Mouse (Mus musculus) MEL-GATA-1-ER (cell line): ENCODE results near the gene Lrrc4.

Experiments
- DNase-seq: peaks from one replicate; pipeline ENCODE4 v3.0.0-alpha.2; 2012; ENCODE audit warnings: low read depth; ENCODE audit errors: extremely low read depth

The Lrrc4 gene

GRCm38 (mm10) chr6:28678896-28679295 is 152.7 kb downstream of the Lrrc4 start:
- peak; percentile 15 for DNase-seq

DNA sequence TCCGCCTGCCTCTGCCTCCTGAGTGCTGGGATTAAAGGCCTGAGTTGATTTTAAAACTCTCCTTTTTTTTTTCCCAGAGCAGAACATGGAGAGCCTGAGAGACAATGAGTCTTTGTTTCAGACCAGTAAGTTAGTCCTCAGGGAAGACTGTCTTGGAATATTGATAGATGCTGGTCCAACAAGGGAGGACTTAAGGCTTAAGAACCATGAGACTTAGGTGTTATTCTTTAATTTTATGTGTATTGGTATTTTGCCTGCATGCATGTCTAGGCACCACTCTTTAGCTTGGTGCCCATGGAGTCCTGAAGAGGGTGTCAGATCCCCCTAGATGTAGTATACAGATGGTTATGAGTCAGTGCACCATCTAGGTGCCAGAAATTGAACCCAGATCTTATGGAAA is 156.9 kb downstream of the Lrrc4 start:
- no peak for DNase-seq

GRCm38 (mm10) chr6:28672388-28672787 is 159.2 kb downstream of the Lrrc4 start:
- DNase-seq, result no peak

DNA sequence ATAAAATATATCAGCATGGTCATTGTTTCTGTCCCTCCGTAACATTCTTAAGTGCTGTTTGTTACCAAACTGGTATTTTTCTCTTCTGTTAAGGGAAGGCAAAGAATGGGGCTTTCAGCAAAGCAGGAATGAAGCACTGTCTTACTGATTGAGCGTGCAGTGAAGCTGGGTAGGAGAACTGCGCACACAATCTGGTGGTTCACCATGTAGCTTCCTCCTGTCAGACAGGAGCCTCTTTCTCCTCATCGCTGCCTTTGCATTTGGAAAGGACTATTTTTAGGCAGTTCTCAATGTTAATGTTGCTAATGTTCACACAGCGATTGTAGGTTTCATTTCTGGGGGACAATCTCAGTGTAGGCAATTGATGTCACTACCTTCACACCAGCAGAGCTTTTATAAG is 162.3 kb downstream of the Lrrc4 start:
- DNase-seq, result no peak

GRCm38 (mm10) chr6:28667586-28667985 is 164.0 kb downstream of the Lrrc4 start:
- DNase-seq, result no peak

DNA sequence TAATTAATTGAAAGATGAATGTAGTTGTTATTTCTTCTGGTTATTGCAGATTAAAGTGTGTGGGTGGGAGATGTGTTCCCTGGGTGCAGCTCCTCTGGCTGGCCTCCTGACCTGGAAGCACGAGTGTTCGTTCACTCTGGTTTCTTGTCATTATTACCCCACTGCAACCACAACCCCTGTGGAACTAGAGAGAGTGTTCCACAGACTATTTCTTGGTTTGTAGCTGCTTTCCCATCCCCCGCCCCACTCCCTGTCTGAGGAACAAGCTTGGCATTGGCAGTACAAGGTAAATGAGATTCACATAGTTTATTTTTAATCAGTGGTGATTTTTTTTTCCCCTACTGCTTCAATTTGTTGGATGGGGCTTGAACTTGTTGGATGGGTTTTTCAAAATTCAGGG is 166.8 kb downstream of the Lrrc4 start:
- no peak for DNase-seq

- DNase-seq, result no peak
Observed at GRCm38 (mm10) chr6:28663670-28664069, 167.9 kb downstream of the Lrrc4 start.

GRCm38 (mm10) chr6:28663004-28663403 is 168.5 kb downstream of the Lrrc4 start:
- DNase-seq, result no peak

GRCm38 (mm10) chr6:28656511-28656910 is 175.0 kb downstream of the Lrrc4 start:
- DNase-seq, result no peak

DNA sequence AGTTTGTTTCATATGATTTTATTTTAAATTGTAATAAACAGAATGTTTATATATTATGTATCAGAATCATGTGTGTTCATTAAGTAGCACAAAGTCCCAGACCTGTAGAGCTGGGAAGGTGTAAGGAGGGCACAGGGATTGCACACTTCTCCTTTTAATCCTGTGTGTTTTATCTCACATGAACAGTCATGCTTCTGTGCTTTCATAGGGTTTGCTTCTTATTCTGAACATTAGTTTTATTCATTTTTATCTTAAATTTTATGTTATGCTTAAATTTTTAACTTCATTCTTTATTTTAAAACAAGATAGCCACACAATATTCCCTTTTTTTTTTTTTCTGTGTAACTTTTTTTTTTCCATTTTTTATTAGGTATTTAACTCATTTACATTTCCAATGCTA is 186.3 kb downstream of the Lrrc4 start:
- peak; percentile 36 for DNase-seq

DNA sequence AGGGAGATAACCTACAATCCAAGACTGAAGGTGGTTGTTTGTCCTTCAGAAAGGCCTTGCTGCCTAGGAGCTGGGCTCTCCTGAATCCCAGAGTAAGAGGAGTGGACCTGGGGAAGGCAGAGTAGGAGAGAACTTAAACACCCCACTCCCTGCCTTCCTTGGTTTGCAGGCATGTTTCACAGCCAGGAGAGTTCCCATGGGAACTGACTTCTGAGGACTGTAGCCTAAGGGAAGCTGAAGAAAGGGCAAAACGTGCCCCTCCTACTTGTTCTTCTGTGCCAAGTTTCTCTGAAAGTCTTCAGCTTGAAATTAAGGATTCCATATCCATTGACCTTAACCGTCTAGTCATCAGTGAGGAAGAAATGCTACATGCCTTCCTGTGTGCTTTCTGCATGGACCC is 188.6 kb downstream of the Lrrc4 start:
- DNase-seq, result no peak

DNA sequence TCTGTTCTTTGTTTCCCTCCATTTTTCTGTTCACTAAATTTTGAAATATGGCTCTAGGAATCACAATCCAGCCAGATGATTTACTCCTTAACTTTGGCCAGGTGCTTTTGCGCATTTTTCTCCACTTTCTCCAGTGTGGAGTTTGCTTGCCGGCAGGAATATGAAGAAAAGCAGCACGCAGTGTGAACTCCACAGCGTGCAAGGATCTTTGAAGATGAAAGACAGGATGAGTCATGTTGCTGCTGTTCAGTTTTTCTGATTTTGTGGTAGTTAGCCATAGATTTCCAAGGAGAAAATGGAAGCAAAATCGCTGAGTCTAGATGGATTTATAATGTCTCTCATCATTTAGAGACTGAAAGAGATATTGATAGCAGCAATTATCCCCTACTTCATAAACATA is 191.5 kb downstream of the Lrrc4 start:
- DNase-seq, result no peak

- no peak for DNase-seq
Observed at GRCm38 (mm10) chr6:28635531-28636348, 195.8 kb downstream of the Lrrc4 start.

DNA sequence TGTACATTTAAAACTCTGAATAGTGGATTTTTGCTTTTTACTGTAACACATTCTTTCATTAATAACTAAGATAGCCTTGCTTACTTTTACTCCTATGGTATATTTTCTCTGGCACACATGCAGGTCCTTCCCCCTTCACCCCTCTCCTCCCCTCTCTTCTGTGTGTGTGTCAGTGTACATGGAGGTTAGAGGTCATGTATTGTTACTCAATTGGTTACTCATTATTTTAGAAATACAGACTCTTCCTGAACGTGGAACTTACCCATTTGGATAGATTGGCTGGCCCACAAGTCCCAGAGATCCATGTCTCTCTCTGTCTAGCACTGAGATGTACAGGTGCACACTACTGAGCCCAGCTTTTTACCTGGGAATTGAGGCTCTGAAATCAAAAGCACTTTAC is 196.5 kb downstream of the Lrrc4 start:
- DNase-seq, result no peak

- no peak for DNase-seq
Observed at GRCm38 (mm10) chr6:28633656-28634055, 197.9 kb downstream of the Lrrc4 start.

GRCm38 (mm10) chr6:28633120-28633519 is 198.4 kb downstream of the Lrrc4 start:
- no peak for DNase-seq

DNA sequence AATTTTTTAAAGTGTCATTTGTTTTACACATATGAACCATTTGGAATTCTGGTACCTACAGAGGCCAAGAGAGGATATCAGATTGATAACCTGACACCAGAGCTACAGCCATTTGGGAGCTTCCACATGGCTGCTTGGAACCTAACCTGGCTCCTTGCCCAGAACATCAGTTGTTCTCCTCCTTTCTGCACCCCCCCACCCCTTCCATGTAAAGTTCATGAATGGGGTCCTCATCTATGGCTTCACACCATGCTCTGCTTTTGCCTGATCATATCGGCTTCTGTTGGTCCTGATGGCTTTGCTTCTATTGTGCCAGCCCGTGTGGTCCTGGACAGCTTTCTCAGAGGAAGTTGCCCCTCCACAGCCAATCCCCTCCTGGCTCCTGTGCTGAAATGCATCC is 200.6 kb downstream of the Lrrc4 start:
- no peak for DNase-seq

GRCm38 (mm10) chr6:28629866-28630265 is 201.7 kb downstream of the Lrrc4 start:
- no peak for DNase-seq

DNA sequence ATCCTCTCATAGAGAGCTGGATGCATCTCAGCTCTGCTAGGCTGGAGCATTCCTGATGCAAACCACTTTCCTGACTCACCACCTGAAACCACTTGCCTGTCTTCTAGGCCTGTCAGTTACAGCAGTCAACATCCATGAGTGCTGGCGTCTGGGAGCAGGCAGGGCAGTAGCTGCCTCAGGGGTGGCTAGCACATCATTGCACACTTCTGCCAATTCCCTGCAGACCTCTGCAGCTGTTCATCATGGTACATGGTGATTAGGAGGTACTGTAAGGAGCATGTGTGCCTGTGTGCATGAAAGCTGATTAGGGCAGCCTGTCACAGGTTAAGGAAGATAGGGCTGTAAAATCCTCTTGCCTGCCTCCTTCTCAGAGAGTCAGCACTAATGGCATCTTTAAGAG is 203.1 kb downstream of the Lrrc4 start:
- DNase-seq, result no peak

DNA sequence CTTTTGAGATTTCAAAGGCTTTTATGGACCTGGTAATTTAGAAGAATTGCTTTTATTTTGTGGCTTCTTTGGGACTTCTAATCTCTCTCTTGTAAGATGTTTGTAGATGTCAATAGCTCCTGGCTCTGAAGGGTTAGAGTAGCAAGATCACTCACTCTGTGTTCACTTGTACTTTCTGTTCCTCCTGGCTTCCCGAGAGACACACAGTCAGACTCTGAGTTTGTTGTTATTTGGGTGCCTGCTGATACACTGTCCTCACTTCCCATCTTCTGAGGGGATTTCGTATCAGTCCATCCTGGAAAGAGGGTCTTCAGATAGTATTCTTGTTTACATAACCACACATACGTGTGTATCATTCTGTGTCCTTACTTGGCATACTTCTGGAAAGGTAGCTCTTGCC is 208.6 kb downstream of the Lrrc4 start:
- no peak for DNase-seq

- DNase-seq, result peak; percentile 47
Observed at GRCm38 (mm10) chr6:28622522-28622921, 209.0 kb downstream of the Lrrc4 start.

DNA sequence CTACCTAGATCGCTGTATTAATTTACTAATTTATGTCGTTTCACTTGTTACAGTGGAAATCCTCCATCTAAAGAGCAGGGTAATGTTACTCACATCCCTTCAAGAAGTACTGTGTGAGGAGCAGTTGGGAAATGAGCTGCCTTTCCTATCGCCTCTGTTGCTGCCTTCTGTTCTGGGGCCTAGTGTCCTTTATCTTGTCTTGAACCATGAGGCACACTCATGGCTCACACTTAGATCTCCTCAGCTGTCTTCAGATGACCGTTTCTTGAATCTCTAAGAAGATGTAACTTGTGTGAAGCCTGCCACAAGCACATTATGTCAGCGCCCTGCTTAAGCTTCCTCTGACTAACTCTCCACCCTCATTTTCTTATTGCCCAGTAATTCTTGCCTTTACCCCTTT is 209.6 kb downstream of the Lrrc4 start:
- DNase-seq, result no peak

- no peak for DNase-seq
Observed at GRCm38 (mm10) chr6:28621431-28621830, 210.1 kb downstream of the Lrrc4 start.

- DNase-seq, result no peak
Observed at GRCm38 (mm10) chr6:28618751-28619153, 212.8 kb downstream of the Lrrc4 start.
